Mouse (Mus musculus) midbrain, embryonic 16.5 days (tissue): ENCODE results near the gene Tmem205. TPM values are rescaled to one million over a fixed set of nuclear protein-coding genes. Genes with fewer than 3 reads are reported as not detected.
A peak's percentile ranks its signal among the peaks of the same experiment; 100 is the strongest.

Source experiments
- ATAC-seq: fragments of 200-750 bp; cut with Nextera tagmentation; 2 replicates; pipeline ENCODE4 v1.8.0; 2017; ENCODE audit warnings: moderate TSS enrichment
- H3K27ac ChIP-seq: fragments of 300-500 bp; sonication (generic); 2 replicates; pipeline ENCODE4 v1.5.1; 2014; ENCODE audit warnings: mild to moderate bottlenecking, low read length, mixed read lengths
- H3K27me3 ChIP-seq: fragments of 300-500 bp; sonication (generic); 2 replicates; pipeline ENCODE4 v1.6.1; 2014; ENCODE audit warnings: low read depth, low read length, mixed read lengths; ENCODE audit not compliant: control insufficient read depth, insufficient read depth
- H3K36me3 ChIP-seq: fragments of 300-500 bp; sonication (generic); 2 replicates; pipeline ENCODE4 v1.6.1; 2014; ENCODE audit warnings: mild to moderate bottlenecking, low read length, moderate library complexity, mixed read lengths; ENCODE audit not compliant: control insufficient read depth, insufficient read depth
- H3K4me1 ChIP-seq: fragments of 300-500 bp; sonication (generic); 2 replicates; pipeline ENCODE4 v1.6.1; 2014; ENCODE audit warnings: mild to moderate bottlenecking, low read length, mixed read lengths; ENCODE audit not compliant: control insufficient read depth, insufficient read depth
- H3K4me2 ChIP-seq: fragments of 300-500 bp; sonication (generic); 2 replicates; pipeline ENCODE4 v1.6.1; 2014; ENCODE audit warnings: mild to moderate bottlenecking, low read length, mixed read lengths
- H3K4me3 ChIP-seq: fragments of 300-500 bp; sonication (generic); 2 replicates; pipeline ENCODE4 v1.5.1; 2014; ENCODE audit warnings: low read depth, mild to moderate bottlenecking, low read length, moderate library complexity, mixed read lengths
- H3K9ac ChIP-seq: fragments of 300-500 bp; sonication (generic); 2 replicates; pipeline ENCODE4 v1.6.1; 2014; ENCODE audit warnings: low read depth, low read length, mixed read lengths
- H3K9me3 ChIP-seq: fragments of 300-500 bp; sonication (generic); replicated peaks from 2 replicates; pipeline ENCODE4 v1.6.1; 2014; ENCODE audit warnings: mild to moderate bottlenecking, low read length, mixed read lengths; ENCODE audit not compliant: control insufficient read depth, poor library complexity, severe bottlenecking
- WGBS: fragments of 180-500 bp; shearing (Covaris S2); extraction: QIAGEN DNeasy Blood & Tissue Kit; methylation state at CpG from one replicate; pipeline ENCODE4 v1.1.7; 2014; 5-methylcytosine and 5-hydroxymethylcytosine counted together
- polyA plus RNA-seq: library from polyadenylated mRNA; unstranded; fragments of >200 nt; fragmentation: Nextera tagmentation; extraction: Ambion mirVana; gene quantifications from 2 replicates; pipeline ENCODE4 v1.2.1, GENCODE M21; 2015

Tmem205 gene
- polyA plus RNA-seq, 1 experiment from 2014 or later, result 47.2 TPM

- no peak for ATAC-seq
- peaks cover 17% of the 10 kb centered on the region for H3K4me1 ChIP-seq
Observed at GRCm38 (mm10) chr9:21950322-21950721, 23.0 kb upstream of the Tmem205 start.

GRCm38 (mm10) chr9:21948790-21949189, 21.4 kb upstream of the Tmem205 start:
- no peak overlapping the region for H3K4me2 ChIP-seq
- H3K4me3 ChIP-seq, result no peak overlapping the region
- H3K27ac ChIP-seq, result no peak overlapping the region
- ATAC-seq, result no peak
- no peaks in the 10 kb centered on the region for H3K27me3 ChIP-seq
- WGBS, result 65% methylated on average over 6 of the region's 6 CpGs
- peaks cover 7% of the 10 kb centered on the region for H3K4me1 ChIP-seq
- no peaks in the 10 kb centered on the region for H3K9me3 ChIP-seq
- H3K36me3 ChIP-seq, result peaks cover 6% of the 10 kb centered on the region; the same call in 1 of the 2 replicates
- no peak overlapping the region for H3K9ac ChIP-seq

More at GRCm38 (mm10) chr9:21950322-21950721, 23.0 kb upstream of the Tmem205 start:
- Histone ChIP-seq H3K36me3 (peaks cover 6% of the 10 kb centered on the region; the same call in 1 of the 2 replicates), H3K4me3 (no peak overlapping the region), H3K9me3 (no peaks in the 10 kb centered on the region), H3K27me3 (no peaks in the 10 kb centered on the region), H3K4me2 (no peak overlapping the region), H3K9ac (no peak overlapping the region), H3K27ac (no peak overlapping the region)
- WGBS, result 19% methylated on average over 11 of the region's 11 CpGs

GRCm38 (mm10) chr9:21948146-21948545, 20.8 kb upstream of the Tmem205 start:
- no peak overlapping the region for H3K27ac ChIP-seq
- no peak overlapping the region for H3K4me3 ChIP-seq
- H3K27me3 ChIP-seq, result no peaks in the 10 kb centered on the region
- ATAC-seq, result no peak
- peaks cover 6% of the 10 kb centered on the region; the same call in 1 of the 2 replicates for H3K36me3 ChIP-seq
- no peaks in the 10 kb centered on the region for H3K9me3 ChIP-seq
- WGBS, result 64% methylated on average over 8 of the region's 8 CpGs
- no peak overlapping the region for H3K9ac ChIP-seq
- no peak overlapping the region for H3K4me2 ChIP-seq
- peaks cover 3% of the 10 kb centered on the region; the same call in 1 of the 2 replicates for H3K4me1 ChIP-seq

- 10% methylated on average over 27 of the region's 28 CpGs for WGBS
- Histone ChIP-seq H3K27me3 (no peaks in the 10 kb centered on the region), H3K4me2 (no peak overlapping the region)
Observed at GRCm38 (mm10) chr9:21947540-21948130, 20.3 kb upstream of the Tmem205 start.

GRCm38 (mm10) chr9:21944267-21944666, 16.9 kb upstream of the Tmem205 start:
- no peak for ATAC-seq
- H3K9me3 ChIP-seq, result no peaks in the 10 kb centered on the region
- peaks cover 1% of the 10 kb centered on the region; the same call in 1 of the 2 replicates for H3K4me1 ChIP-seq
- no peak overlapping the region for H3K4me3 ChIP-seq
- 28% methylated on average over 23 of the region's 23 CpGs for WGBS
- peaks cover 13% of the 10 kb centered on the region for H3K36me3 ChIP-seq
- no peak overlapping the region for H3K9ac ChIP-seq
- no peaks in the 10 kb centered on the region for H3K27me3 ChIP-seq
- H3K27ac ChIP-seq, result no peak overlapping the region
- no peak overlapping the region for H3K4me2 ChIP-seq

More at GRCm38 (mm10) chr9:21947540-21948130, 20.3 kb upstream of the Tmem205 start:
- Histone ChIP-seq H3K9me3 (no peaks in the 10 kb centered on the region), H3K4me1 (no peaks in the 10 kb centered on the region), H3K9ac (no peak overlapping the region), H3K4me3 (no peak overlapping the region), H3K27ac (no peak overlapping the region), H3K36me3 (peaks cover 6% of the 10 kb centered on the region; the same call in 1 of the 2 replicates)
- ATAC-seq, result no peak

- Histone ChIP-seq H3K9me3 (no peaks in the 10 kb centered on the region), H3K9ac (no peak overlapping the region), H3K4me2 (no peak overlapping the region), H3K36me3 (peaks cover 13% of the 10 kb centered on the region), H3K27me3 (no peaks in the 10 kb centered on the region), H3K4me3 (no peak overlapping the region), H3K27ac (no peak overlapping the region), H3K4me1 (peaks cover 7% of the 10 kb centered on the region)
- 53% methylated on average over 12 of the region's 12 CpGs for WGBS
- 0 out of 2 replicates have a peak, but pooled peaks have one; percentile 5 for ATAC-seq
Observed at GRCm38 (mm10) chr9:21943638-21944037, 16.3 kb upstream of the Tmem205 start.

- Histone ChIP-seq H3K4me2 (no peak overlapping the region), H3K9me3 (no peaks in the 10 kb centered on the region), H3K4me1 (peaks cover 13% of the 10 kb centered on the region), H3K9ac (no peak overlapping the region), H3K27ac (no peak overlapping the region), H3K36me3 (peaks cover 13% of the 10 kb centered on the region), H3K4me3 (no peak overlapping the region), H3K27me3 (no peaks in the 10 kb centered on the region)
- ATAC-seq, result no peak
- whole genome bisulfite sequencing, result 80% methylated on average over 11 of the region's 12 CpGs
Observed at GRCm38 (mm10) chr9:21943046-21943445, 15.7 kb upstream of the Tmem205 start.

GRCm38 (mm10) chr9:21938234-21938855, 11.0 kb upstream of the Tmem205 start:
- peaks cover 23% of the 10 kb centered on the region for H3K4me1 ChIP-seq
- no peaks in the 10 kb centered on the region for H3K27me3 ChIP-seq
- H3K4me3 ChIP-seq, result peak overlapping the region; percentile 58
- peaks cover 7% of the 10 kb centered on the region for H3K36me3 ChIP-seq
- 87% methylated on average over 4 of the region's 4 CpGs for WGBS
- H3K9me3 ChIP-seq, result no peaks in the 10 kb centered on the region
- ATAC-seq, result no peak
- no peak overlapping the region for H3K27ac ChIP-seq
- peak overlapping the region; percentile 62 for H3K4me2 ChIP-seq
- 0 out of 2 replicates have a peak overlapping the region, but pooled peaks have one; percentile 80 for H3K9ac ChIP-seq

GRCm38 (mm10) chr9:21937711-21938175, 10.4 kb upstream of the Tmem205 start:
- WGBS, result 56% methylated on average over 4 of the region's 4 CpGs
- Histone ChIP-seq H3K9me3 (no peaks in the 10 kb centered on the region), H3K9ac (peak overlapping the region; percentile 80; the same call in 1 of the 2 replicates), H3K27me3 (no peaks in the 10 kb centered on the region), H3K27ac (0 out of 2 replicates have a peak overlapping the region, but pooled peaks have one; percentile 35), H3K36me3 (peaks cover 7% of the 10 kb centered on the region), H3K4me2 (peak overlapping the region; percentile 62), H3K4me3 (peak overlapping the region; percentile 58), H3K4me1 (peaks cover 23% of the 10 kb centered on the region)
- ATAC-seq, result peak; percentile 47
